Mouse (Mus musculus): Measurements from ENCODE around the gene Grip1. TPM values are rescaled to one million over a fixed set of nuclear protein-coding genes. Genes with fewer than 3 reads are reported as not detected.
A peak's percentile ranks its signal among the peaks of the same experiment; 100 is the strongest.

Grip1 gene
- polyA plus RNA-seq, 1 experiment = 0.08 TPM

GRCm38 (mm10) chr10:120012331-120012730 is 558.7 kb downstream of the Grip1 start:
- Histone ChIP-seq H3K79me2 (ENCODE audit: control insufficient read depth, insufficient read depth) (no peaks in the 10 kb centered on the region), H3K36me3 (ENCODE audit: control insufficient read depth, insufficient read depth) (no peaks in the 10 kb centered on the region), H3K27me3 (ENCODE audit: control insufficient read depth, insufficient read depth, insufficient read length) (no peaks in the 10 kb centered on the region), H3K4me2 (ENCODE audit: low read depth) (no peak overlapping the region), H3K4me3 (no peak overlapping the region), H3ac (ENCODE audit: control insufficient read depth, insufficient read length) (no peak overlapping the region)
- no peak for TF ChIP-seq POLR2A (IDR thresholded peaks at IDR 0.05; ENCODE audit: insufficient read length, low read depth)
- no peak for TF ChIP-seq POLR2AphosphoS2 (IDR thresholded peaks at IDR 0.05; ENCODE audit: insufficient read length, low read depth)
- TF ChIP-seq MYOD1 (IDR thresholded peaks at IDR 0.05; ENCODE audit: control insufficient read depth in 1 of 3, insufficient read length in 2 of 3, low read depth in 2 of 3) = no peak
- TF ChIP-seq E2F4 (IDR thresholded peaks at IDR 0.05; ENCODE audit: insufficient read depth) = no peak
- TF ChIP-seq TCF3 (IDR thresholded peaks at IDR 0.05; ENCODE audit: insufficient read length, low read depth) = no peak
- no peak for TF ChIP-seq TCF12 (IDR thresholded peaks at IDR 0.05; ENCODE audit: insufficient read depth, poor library complexity, severe bottlenecking)
- no peak for TF ChIP-seq SRF (IDR thresholded peaks at IDR 0.05; ENCODE audit: control insufficient read depth, insufficient read length, low read depth)
- no peak for TF ChIP-seq MAX (IDR thresholded peaks at IDR 0.05; ENCODE audit: low read depth)
- no peak for TF ChIP-seq MYOG (IDR thresholded peaks at IDR 0.05; ENCODE audit: control insufficient read depth in 1 of 3, insufficient read depth in 1 of 3, insufficient read length in 2 of 3, low read depth in 2 of 3)
- no peak for TF ChIP-seq CEBPB (IDR thresholded peaks at IDR 0.05; ENCODE audit: insufficient read depth, poor library complexity, severe bottlenecking)
- no peak for TF ChIP-seq REST (IDR thresholded peaks at IDR 0.05; ENCODE audit: insufficient read depth, insufficient read length)
- TF ChIP-seq USF1 (IDR thresholded peaks at IDR 0.05; ENCODE audit: low read depth) = no peak

DNA sequence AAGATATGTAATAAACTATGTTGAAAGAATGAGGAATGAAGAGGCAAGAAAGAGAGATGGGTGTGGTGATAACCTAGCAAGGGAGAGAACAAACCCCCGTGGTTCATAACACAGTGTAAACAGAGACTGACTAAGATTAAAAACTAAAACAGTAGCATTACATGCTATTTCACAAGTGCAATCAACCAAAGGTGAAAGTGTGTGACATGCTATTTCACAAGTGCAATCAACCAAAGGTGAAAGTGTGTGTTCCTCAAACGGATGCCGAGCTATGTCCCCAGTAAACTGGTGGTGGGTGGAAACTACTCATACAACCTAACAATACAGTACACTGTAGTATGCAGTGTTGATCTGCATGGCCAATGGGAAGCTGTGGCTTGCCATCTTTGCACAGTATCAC is 561.5 kb downstream of the Grip1 start:
- H3K4me2 ChIP-seq (ENCODE audit: low read depth) = no peak overlapping the region
- no peak overlapping the region for H3K4me3 ChIP-seq
- no peaks in the 10 kb centered on the region for H3K36me3 ChIP-seq (ENCODE audit: control insufficient read depth, insufficient read depth)
- no peaks in the 10 kb centered on the region for H3K27me3 ChIP-seq (ENCODE audit: control insufficient read depth, insufficient read depth, insufficient read length)
- H3K79me2 ChIP-seq (ENCODE audit: control insufficient read depth, insufficient read depth) = no peaks in the 10 kb centered on the region
- no peak overlapping the region for H3ac ChIP-seq (ENCODE audit: control insufficient read depth, insufficient read length)
- no peak for TF ChIP-seq TCF3 (IDR thresholded peaks at IDR 0.05; ENCODE audit: insufficient read length, low read depth)
- TF ChIP-seq MYOD1 (IDR thresholded peaks at IDR 0.05; ENCODE audit: control insufficient read depth in 1 of 3, insufficient read length in 2 of 3, low read depth in 2 of 3) = no peak
- TF ChIP-seq POLR2AphosphoS2 (IDR thresholded peaks at IDR 0.05; ENCODE audit: insufficient read length, low read depth) = no peak
- TF ChIP-seq POLR2A (IDR thresholded peaks at IDR 0.05; ENCODE audit: insufficient read length, low read depth) = no peak
- TF ChIP-seq SRF (IDR thresholded peaks at IDR 0.05; ENCODE audit: control insufficient read depth, insufficient read length, low read depth) = no peak
- no peak for TF ChIP-seq REST (IDR thresholded peaks at IDR 0.05; ENCODE audit: insufficient read depth, insufficient read length)
- TF ChIP-seq E2F4 (IDR thresholded peaks at IDR 0.05; ENCODE audit: insufficient read depth) = no peak
- TF ChIP-seq USF1 (IDR thresholded peaks at IDR 0.05; ENCODE audit: low read depth) = no peak

DNA sequence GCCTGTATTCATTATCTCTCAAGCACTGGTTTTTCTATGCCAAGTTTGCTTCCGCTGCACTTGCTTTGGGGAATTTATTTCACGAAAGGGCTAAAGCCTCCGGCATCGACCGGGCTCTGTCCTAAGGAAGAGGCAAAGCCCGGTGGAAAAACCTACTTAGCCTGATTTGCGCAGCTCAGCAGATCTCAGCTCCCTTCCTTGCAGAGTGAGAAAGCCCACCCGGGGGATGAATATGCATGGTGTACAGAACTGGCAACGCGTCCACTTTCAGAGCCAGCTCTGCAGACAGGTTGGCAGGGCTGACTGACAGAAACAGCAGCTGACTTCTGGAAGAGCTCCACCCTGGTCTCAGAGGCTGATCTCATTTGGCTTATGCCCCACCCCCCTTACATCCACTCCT is 572.8 kb downstream of the Grip1 start:
- Histone ChIP-seq H3K4me2 (ENCODE audit: low read depth) (no peak overlapping the region), H3K4me3 (no peak overlapping the region), H3ac (ENCODE audit: control insufficient read depth, insufficient read length) (no peak overlapping the region), H3K36me3 (ENCODE audit: control insufficient read depth, insufficient read depth) (no peaks in the 10 kb centered on the region), H3K79me2 (ENCODE audit: control insufficient read depth, insufficient read depth) (no peaks in the 10 kb centered on the region), H3K27me3 (ENCODE audit: control insufficient read depth, insufficient read depth, insufficient read length) (no peaks in the 10 kb centered on the region)
- peak in 2 of 3 experiments; percentile 49 to 61 for TF ChIP-seq MYOD1 (IDR thresholded peaks at IDR 0.05; ENCODE audit: control insufficient read depth in 1 of 3, insufficient read length in 2 of 3, low read depth in 2 of 3)
- TF ChIP-seq E2F4 (IDR thresholded peaks at IDR 0.05; ENCODE audit: insufficient read depth) = no peak

GRCm38 (mm10) chr10:120030901-120031300 is 577.3 kb downstream of the Grip1 start:
- H3K27me3 ChIP-seq (ENCODE audit: control insufficient read depth, insufficient read depth, insufficient read length) = no peaks in the 10 kb centered on the region
- H3K36me3 ChIP-seq (ENCODE audit: control insufficient read depth, insufficient read depth) = no peaks in the 10 kb centered on the region
- H3K79me2 ChIP-seq (ENCODE audit: control insufficient read depth, insufficient read depth) = no peaks in the 10 kb centered on the region
- no peak overlapping the region for H3K4me3 ChIP-seq
- H3ac ChIP-seq (ENCODE audit: control insufficient read depth, insufficient read length) = no peak overlapping the region
- H3K4me2 ChIP-seq (ENCODE audit: low read depth) = no peak overlapping the region
- TF ChIP-seq TCF3 (IDR thresholded peaks at IDR 0.05; ENCODE audit: insufficient read length, low read depth) (no peak), POLR2A (IDR thresholded peaks at IDR 0.05; ENCODE audit: insufficient read length, low read depth) (no peak), MAX (IDR thresholded peaks at IDR 0.05; ENCODE audit: low read depth) (no peak), MYOG (IDR thresholded peaks at IDR 0.05; ENCODE audit: control insufficient read depth in 1 of 3, insufficient read depth in 1 of 3, insufficient read length in 2 of 3, low read depth in 2 of 3) (no peak), CEBPB (IDR thresholded peaks at IDR 0.05; ENCODE audit: insufficient read depth, poor library complexity, severe bottlenecking) (no peak)

DNA sequence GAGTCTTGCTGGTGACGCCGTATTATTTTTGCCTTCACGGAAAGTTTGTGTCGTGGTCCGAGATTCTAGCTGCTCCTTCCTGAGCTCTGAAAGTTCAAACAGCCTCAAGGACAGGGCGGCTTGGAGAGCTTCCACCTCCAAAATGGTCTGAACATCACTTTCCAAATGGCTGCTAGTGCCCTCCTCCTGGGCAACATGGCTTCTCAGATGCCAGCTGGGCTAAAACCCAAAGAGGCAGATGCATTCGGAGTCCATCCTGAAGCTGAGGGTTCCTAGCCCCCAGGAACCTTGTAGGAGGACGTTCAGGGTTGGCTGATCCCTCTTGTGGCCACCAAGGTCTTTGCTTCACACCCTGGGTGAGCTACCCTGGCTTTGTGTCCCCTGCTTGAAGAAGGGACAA is 577.7 kb downstream of the Grip1 start:
- no peak overlapping the region for H3K4me3 ChIP-seq
- H3K27me3 ChIP-seq (ENCODE audit: control insufficient read depth, insufficient read depth, insufficient read length) = no peaks in the 10 kb centered on the region
- H3K4me2 ChIP-seq (ENCODE audit: low read depth) = no peak overlapping the region
- H3K79me2 ChIP-seq (ENCODE audit: control insufficient read depth, insufficient read depth) = no peaks in the 10 kb centered on the region
- no peak for TF ChIP-seq REST (IDR thresholded peaks at IDR 0.05; ENCODE audit: insufficient read depth, insufficient read length)
- no peaks in the 10 kb centered on the region for H3K36me3 ChIP-seq (ENCODE audit: control insufficient read depth, insufficient read depth)
- no peak overlapping the region for H3ac ChIP-seq (ENCODE audit: control insufficient read depth, insufficient read length)

- Histone ChIP-seq H3K79me2 (ENCODE audit: control insufficient read depth, insufficient read depth) (no peaks in the 10 kb centered on the region), H3K4me2 (ENCODE audit: low read depth) (no peak overlapping the region)
- TF ChIP-seq E2F4 (IDR thresholded peaks at IDR 0.05; ENCODE audit: insufficient read depth) = no peak
- no peak for TF ChIP-seq TCF12 (IDR thresholded peaks at IDR 0.05; ENCODE audit: insufficient read depth, poor library complexity, severe bottlenecking)
- TF ChIP-seq MYOD1 (IDR thresholded peaks at IDR 0.05; ENCODE audit: control insufficient read depth in 1 of 3, insufficient read length in 2 of 3, low read depth in 2 of 3) = no peak
- TF ChIP-seq MAX (IDR thresholded peaks at IDR 0.05; ENCODE audit: low read depth) = no peak
- no peak for TF ChIP-seq MYOG (IDR thresholded peaks at IDR 0.05; ENCODE audit: control insufficient read depth in 1 of 3, insufficient read depth in 1 of 3, insufficient read length in 2 of 3, low read depth in 2 of 3)
- TF ChIP-seq POLR2AphosphoS2 (IDR thresholded peaks at IDR 0.05; ENCODE audit: insufficient read length, low read depth) = no peak
- TF ChIP-seq SRF (IDR thresholded peaks at IDR 0.05; ENCODE audit: control insufficient read depth, insufficient read length, low read depth) = no peak
- no peak for TF ChIP-seq REST (IDR thresholded peaks at IDR 0.05; ENCODE audit: insufficient read depth, insufficient read length)
- TF ChIP-seq POLR2A (IDR thresholded peaks at IDR 0.05; ENCODE audit: insufficient read length, low read depth) = no peak
- no peak for TF ChIP-seq TCF3 (IDR thresholded peaks at IDR 0.05; ENCODE audit: insufficient read length, low read depth)
- TF ChIP-seq CEBPB (IDR thresholded peaks at IDR 0.05; ENCODE audit: insufficient read depth, poor library complexity, severe bottlenecking) = no peak
- TF ChIP-seq USF1 (IDR thresholded peaks at IDR 0.05; ENCODE audit: low read depth) = no peak
These were observed 580.2 kb downstream of the Grip1 start for GRCm38 (mm10) chr10:120033866-120034265.

More at GRCm38 (mm10) chr10:120033866-120034265, 580.2 kb downstream of the Grip1 start:
- H3K4me3 ChIP-seq = no peak overlapping the region
- no peaks in the 10 kb centered on the region for H3K36me3 ChIP-seq (ENCODE audit: control insufficient read depth, insufficient read depth)
- no peak overlapping the region for H3ac ChIP-seq (ENCODE audit: control insufficient read depth, insufficient read length)
- no peaks in the 10 kb centered on the region for H3K27me3 ChIP-seq (ENCODE audit: control insufficient read depth, insufficient read depth, insufficient read length)

All from myocyte (in vitro differentiated cells).